Mouse (Mus musculus) CD4-positive, CD25-positive, alpha-beta regulatory T cell, adult 4 months (primary cell): ENCODE measurements around the gene Panx3. TPM values are rescaled to one million over a fixed set of nuclear protein-coding genes. Genes with fewer than 3 reads are reported as not detected.

Experiments used
- ATAC-seq: one replicate; pipeline ENCODE4 v1.8.0; 2017
- polyA plus RNA-seq, 2 experiments: library from polyadenylated mRNA; unstranded; fragments of 100-300 nt; shearing (Covaris generic); gene quantifications; one replicate each; pipeline ENCODE4 v1.2.1; 2017

Gene Panx3
- polyA plus RNA-seq, 2 experiments from 2014 or later = not detected

DNA sequence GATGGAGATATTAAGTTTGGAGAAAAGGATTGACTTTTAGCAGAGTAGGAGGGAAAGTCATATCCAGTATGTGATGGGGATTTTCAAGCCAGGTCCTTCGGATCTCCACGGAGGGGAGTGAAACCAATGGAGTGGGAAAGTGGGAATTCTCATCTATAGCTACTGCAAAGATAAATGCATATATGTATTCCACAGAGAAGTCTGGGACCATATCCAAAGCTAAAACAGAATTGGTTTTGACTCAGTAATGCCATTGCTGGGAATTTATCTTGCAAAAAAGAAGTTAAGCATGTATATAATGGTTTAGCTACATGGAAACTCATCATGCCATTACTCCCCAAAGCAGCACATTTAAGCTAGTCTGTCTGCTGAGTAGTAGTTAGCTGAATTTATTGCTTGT lies 36.7 kb downstream of the Panx3 start:
- ATAC-seq = no peak

DNA sequence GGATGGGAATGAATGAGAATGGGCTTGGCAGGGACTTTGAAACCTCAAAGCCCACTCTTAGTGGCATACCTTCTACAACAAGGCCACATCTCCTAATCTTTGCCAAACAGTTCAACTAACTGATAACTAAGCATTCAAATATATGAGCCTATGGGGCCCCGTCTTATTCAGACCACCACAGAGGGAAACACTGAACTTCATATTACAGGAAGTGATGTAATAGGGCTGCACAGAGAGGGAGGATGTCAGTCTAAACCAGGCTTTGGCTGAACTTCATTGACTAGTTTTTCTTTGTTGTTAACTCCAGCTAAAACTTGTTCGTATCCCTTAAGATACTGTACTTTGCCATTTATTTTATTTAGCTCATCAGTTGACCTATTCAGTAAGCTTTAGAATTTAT lies 39.1 kb downstream of the Panx3 start:
- no peak for ATAC-seq

- no peak for ATAC-seq
These were observed 40.5 kb downstream of the Panx3 start for GRCm38 (mm10) chr9:37628581-37628980.

- no peak for ATAC-seq
These were observed 41.8 kb downstream of the Panx3 start for GRCm38 (mm10) chr9:37627263-37627662.

- ATAC-seq = no peak
These were observed 42.9 kb downstream of the Panx3 start for GRCm38 (mm10) chr9:37626103-37626567.

- no peak for ATAC-seq
These were observed 43.4 kb downstream of the Panx3 start for GRCm38 (mm10) chr9:37625641-37626040.

GRCm38 (mm10) chr9:37625129-37625528 lies 43.9 kb downstream of the Panx3 start:
- peak; percentile 61 for ATAC-seq

- no peak for ATAC-seq
These were observed 44.5 kb downstream of the Panx3 start for GRCm38 (mm10) chr9:37624502-37624901.

GRCm38 (mm10) chr9:37623981-37624380 lies 45.1 kb downstream of the Panx3 start:
- ATAC-seq = no peak

- ATAC-seq = no peak
These were observed 47.7 kb downstream of the Panx3 start for GRCm38 (mm10) chr9:37621290-37621689.

DNA sequence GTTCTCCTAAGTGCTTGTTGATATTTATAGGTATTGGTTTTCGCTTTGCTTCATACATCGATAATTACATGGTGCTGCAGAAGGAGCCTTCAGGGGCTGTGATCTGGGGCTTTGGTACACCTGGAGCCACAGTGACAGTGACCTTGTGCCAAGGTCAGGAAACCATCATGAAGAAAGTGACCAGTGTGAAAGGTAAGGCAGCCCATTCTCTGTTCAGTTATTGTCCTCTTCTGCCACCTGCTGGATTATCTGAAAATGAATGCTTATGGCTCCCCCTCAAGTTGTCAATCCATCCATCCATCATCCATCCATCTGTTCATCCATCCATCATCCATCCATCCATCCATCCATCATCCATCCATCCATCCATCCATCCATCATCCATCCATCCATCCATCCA lies 52.3 kb downstream of the Panx3 start:
- peak; percentile 28 for ATAC-seq

- ATAC-seq = no peak
These were observed 53.8 kb downstream of the Panx3 start for GRCm38 (mm10) chr9:37615220-37615619.

DNA sequence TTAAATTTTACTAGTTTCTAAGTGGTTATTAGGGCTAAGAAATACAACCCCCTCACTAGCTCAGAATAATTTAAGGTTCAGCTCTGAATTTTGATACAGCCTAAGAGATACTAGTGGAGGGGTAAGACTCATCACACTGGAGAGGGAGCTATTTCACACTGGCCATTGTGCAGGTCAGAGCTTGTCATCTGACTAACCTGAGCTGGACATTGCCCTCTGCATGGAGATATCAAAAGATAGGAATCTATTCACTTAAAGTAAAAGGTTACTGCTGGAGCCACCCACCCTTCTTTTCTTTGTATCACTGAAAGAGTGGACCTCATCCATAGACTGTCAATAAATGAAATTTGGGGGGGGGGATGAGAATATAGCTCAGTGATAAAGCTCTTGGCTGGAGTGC lies 54.7 kb downstream of the Panx3 start:
- peak; percentile 0 for ATAC-seq

DNA sequence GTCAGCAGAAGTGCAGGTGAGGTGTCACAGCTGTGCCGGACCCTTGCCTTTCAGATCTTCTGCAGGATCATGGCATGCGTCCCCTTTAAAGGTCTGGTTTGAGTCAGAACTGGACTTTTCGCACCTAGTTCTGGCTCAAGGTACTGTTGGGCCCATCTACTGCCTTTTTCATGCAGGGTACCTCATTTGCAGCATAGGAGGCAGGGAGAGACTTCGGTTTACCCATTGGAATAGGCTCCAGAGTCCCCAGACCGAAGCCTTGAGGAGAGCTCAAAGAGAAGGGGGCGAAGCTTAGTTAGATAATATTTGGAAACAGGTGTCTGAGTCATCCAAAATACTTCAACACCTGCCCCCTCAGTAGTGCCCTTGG lies 55.1 kb downstream of the Panx3 start:
- no peak for ATAC-seq

DNA sequence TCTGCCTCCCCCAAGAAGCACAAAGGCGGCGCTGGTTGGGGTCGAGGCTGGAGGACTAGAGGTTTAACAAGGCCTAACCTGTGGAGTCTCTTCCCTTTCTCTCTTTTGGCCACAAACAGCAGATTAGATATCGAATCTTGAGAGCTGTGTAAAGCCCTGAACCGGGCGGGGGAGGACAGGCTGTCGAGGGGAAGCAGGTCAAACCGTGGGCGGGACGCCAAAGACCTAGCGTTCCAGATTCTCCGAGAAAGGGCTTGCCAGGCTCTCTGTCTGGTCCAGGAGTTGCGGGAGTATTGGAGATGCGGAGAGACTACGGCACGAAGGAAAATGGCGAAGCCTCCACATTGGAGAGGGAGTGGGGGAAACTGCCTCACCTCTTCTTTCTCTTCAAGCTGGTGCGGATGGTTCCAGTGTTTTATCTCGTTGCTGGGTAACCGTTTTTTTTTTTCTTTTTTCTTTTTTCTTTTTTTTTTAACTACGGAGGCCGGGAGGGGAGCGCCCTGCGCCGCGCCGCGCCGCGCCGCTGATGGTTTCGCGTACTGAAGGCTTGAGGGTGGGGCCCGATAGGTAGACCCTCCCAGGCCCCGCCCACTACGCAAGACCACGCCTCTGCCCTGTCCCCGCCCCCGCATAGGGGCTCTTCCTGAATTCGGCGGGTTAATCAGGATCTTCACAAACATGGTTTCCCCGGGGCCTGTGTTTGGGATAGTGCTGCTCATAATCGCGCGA lies 55.7 kb downstream of the Panx3 start, which contains the start of gene Spa17:
Spa17 (minus strand) TSS at position 541 of the 729 bp plus-strand sequence.
- peak; percentile 87 for ATAC-seq

Other genes starting within 250 kb of the Panx3 start
- gene Robo3, start 236.0 kb downstream of the Panx3 start, polyA plus RNA-seq = not detected
- gene Msantd2, start 179.9 kb downstream of the Panx3 start, polyA plus RNA-seq = 10 to 100 TPM in 1 of 2 experiments, 1 to 10 TPM in 1; 8.3 to 13.7 TPM
- gene Esam, start 141.2 kb downstream of the Panx3 start, polyA plus RNA-seq = not detected
- not detected for gene Vsig2, start 130.0 kb downstream of the Panx3 start, polyA plus RNA-seq
- under 1 TPM; 0.51 to 0.86 TPM for gene Nrgn, start 116.3 kb downstream of the Panx3 start, polyA plus RNA-seq
- 10 to 100 TPM; 17.2 to 17.7 TPM for gene Siae, start 113.5 kb downstream of the Panx3 start, polyA plus RNA-seq
- under 1 TPM in 1 of 2 experiments, not detected in 1; 0.97 TPM for gene Spa17, start 55.5 kb downstream of the Panx3 start, polyA plus RNA-seq
- gene Tbrg1, start 11.9 kb downstream of the Panx3 start, polyA plus RNA-seq = 100 to 1,000 TPM; 201 to 217 TPM
- gene Olfr160, start 47.0 kb upstream of the Panx3 start, polyA plus RNA-seq = under 1 TPM in 1 of 2 experiments, not detected in 1; 0.13 TPM
- gene Olfr874, start 75.9 kb upstream of the Panx3 start, polyA plus RNA-seq = not detected
- gene Olfr875, start 102.6 kb upstream of the Panx3 start, polyA plus RNA-seq = not detected
- not detected for gene Olfr876, start 133.8 kb upstream of the Panx3 start, polyA plus RNA-seq
- not detected for gene Olfr877, start 185.0 kb upstream of the Panx3 start, polyA plus RNA-seq
- gene Olfr145, start 227.5 kb upstream of the Panx3 start, polyA plus RNA-seq = not detected
- under 1 TPM in 1 of 2 experiments, not detected in 1; 0.17 TPM for gene Olfr878, start 248.6 kb upstream of the Panx3 start, polyA plus RNA-seq